Mouse (Mus musculus): ENCODE results near the gene Espl1.

Espl1 gene

DNA sequence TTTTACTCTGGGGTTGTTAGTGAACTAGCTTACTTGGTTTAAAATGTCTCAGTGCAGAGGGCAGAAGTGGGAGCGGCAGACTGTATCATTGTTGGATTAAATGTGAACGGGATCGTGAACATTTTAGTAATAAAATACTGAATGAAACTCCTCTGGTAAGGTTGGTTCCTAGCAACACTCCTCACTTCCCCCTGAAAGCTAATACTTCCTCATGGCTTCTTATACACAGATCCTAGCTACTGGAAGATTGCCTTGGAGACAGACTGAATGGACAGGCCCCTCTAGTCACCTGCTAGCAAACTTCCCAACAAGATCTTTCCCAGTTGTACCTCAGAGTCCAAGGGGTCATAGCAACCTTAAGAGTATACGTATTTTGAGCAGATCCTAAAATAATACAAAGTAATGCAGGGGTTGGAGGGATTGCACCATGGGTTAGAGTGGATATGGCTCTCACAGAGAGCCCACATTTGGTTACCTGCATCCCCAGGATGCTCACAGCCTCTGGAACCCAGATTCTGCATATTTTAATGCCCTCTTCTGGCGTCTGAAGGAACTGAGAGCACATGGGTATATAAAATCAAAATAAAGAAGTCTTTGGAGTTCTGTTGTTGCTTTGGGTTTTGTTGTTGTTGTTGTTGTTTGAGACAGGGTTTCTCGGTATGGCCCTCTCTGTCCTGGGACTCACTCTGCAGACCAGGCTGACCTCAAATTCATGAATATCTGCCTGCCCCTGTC lies 21.9 kb upstream of the Espl1 start:
- intact Hi-C loops (cut with DNase I), result loop anchor here (2.0 kb wide), 1 partner anchor 35 kb away; no protein-coding TSS in a partner anchor

DNA sequence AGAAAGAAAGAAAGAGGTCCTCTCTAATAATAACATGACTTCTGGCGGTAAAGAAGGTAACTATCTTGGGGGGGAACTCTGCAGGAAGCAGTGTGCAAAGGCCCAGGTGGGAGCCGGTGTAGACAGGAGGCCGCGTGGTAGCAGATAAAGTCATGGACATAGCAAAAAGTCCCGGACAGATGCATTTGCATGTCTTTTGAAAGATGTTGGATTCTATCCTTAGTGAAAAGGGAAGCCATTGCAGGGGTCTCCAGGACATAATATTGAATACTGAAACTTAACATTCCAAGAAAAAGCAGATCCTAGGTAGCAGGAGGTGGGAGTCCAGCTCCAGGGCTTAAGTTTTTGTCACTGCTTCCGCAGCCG lies 17.4 kb upstream of the Espl1 start:
- intact Hi-C loops (cut with DNase I), result loop anchor here (2.0 kb wide), 1 partner anchor 38 kb away; no protein-coding TSS in a partner anchor

DNA sequence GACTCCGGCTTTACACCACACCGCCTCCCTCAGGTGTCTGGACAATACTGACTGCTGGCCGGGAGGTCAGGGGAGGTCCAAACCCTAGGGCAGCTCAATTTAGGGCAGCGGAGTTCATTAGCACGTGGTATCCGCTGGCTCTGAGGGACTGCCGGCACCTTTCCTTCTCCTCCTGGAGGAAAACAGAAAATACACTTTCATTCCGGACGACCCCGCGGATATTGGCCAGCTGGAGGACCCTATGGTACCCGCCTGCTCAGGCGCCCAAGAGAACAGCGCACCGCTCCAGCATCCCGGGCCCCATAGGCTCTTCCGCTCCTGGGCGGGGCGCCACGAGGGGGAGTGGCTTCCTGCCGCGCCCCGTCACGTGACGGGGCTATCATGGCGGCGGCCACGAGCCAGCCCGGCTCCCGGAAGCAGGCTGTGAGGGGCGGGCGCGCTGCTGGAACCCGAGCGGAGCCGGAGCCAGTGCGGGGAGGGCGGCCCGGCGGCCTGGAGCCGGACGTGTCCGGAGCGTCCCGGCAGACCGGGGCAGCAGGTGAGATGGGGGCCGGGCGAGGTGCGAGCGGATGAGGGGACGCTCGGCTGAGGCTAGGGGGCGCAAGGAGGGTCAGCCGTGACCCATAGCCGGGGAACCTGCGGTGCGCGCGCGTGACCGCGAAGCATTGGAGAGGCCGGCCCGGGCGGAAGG lies 16.8 kb upstream of the Espl1 start, which contains the start of gene Mfsd5:
TSS of gene Mfsd5 (plus strand) at position 363 of the 691 bp plus-strand sequence.
- intact Hi-C loops (cut with DNase I), result loop anchor here (2.0 kb wide), 1 partner anchor 38 kb away; no protein-coding TSS in a partner anchor

DNA sequence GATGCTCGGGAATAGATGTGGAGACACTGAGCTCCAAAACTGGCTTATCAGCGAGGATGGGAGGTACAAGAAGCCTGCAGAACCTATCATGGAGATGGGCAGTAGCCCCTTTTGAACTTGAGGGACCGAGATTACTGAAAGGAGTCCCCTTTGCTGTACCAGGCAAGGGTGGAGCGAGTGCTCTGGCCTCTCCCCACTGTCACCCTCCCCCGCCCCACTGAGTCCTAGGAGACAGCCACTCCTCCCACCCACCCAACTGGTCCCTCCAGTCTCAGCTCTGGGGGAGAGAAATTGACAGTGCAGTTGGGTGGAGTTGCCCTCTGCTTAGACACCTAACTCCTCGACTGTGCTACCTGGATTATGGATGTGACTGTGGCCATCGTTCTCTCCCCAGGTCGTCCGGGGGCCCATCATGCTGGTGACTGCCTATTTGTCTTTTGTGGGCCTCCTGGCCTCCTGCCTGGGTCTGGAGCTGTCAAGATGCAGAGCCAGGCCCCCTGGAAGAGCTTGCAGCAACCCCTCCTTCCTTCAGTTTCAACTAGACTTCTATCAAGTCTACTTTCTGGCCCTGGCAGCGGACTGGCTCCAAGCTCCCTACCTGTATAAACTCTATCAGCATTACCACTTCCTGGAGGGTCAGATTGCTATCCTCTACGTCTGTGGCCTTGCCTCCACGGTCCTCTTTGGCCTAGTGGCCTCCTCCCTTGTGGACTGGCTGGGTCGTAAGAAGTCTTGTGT lies 16.1 kb upstream of the Espl1 start:
- intact Hi-C loops (cut with DNase I), result loop anchor here (2.0 kb wide), 1 partner anchor 39 kb away; no protein-coding TSS in a partner anchor

DNA sequence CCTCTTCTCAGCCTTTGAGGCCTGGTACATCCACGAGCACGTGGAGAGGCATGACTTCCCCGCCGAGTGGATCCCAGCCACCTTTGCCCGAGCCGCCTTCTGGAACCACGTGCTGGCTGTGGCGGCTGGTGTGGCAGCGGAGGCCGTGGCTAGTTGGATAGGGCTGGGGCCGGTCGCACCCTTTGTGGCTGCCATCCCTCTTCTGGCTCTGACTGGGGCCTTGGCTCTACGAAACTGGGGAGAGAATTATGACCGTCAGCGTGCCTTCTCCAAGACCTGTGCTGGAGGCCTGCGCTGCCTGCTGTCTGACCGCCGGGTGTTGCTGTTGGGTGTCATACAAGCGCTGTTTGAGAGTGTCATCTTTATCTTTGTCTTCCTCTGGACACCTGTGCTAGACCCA lies 15.4 kb upstream of the Espl1 start:
- intact Hi-C loops (cut with DNase I), result no loop called here

DNA sequence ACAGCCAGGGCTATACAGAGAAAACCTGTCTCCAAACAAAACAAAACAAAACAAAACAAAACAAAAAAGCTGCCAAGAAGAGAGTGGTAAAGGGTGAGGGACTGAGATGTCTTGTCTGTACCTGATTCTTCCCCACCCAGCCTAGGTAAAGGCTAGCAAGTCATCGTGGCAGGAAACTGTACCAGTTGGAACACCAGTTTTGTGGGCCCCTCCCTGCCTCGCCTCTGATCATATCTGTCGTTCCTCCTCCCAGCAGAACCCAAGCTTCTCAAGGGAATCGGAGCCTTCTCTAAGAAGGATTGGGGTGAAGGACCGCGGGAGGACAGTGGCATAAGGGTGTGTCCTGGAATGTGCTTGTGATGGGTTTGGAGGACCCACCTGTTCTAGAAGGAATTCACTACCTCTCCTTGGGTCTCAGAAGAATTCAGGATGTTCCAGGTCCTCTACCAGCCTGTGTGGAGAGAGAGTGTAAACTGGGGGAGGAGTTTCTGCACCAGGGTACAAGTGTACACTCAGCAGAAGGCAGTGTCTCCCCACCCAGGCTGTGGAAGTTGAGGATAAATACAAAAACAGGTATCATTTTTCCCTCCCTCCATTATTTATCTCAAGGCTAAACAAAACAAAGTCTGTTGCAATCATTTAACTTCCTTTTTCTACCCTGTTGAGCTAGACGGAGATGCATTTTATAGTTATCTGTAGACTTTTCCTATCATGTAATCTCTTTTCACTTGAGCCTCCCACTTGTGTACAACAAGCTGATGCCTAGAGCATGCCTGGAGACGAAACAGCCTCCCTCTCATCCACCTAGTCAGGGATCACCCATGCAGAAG lies 13.4 kb upstream of the Espl1 start:
- intact Hi-C loops (cut with DNase I), result no loop called here

DNA sequence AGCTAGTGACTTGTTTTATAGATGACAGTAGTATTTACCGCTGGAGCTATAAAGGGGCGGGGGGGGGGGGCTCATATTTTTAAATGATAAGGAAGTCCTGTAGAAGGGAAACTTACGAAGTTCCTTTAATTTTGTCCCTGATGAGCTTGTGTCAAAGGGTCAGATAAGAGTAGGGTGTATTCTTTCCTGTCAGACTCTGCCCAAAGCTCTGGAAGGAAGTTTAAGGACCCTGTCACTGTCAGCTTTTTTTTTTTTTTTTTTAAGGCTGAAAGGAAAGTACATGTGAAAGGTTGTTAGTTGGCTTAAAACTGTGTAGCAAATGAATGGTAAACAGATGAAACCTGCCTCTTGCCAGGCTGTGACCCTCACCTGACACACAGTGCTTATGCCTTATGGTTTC lies 12.4 kb upstream of the Espl1 start:
- intact Hi-C loops (cut with DNase I), result no loop called here

DNA sequence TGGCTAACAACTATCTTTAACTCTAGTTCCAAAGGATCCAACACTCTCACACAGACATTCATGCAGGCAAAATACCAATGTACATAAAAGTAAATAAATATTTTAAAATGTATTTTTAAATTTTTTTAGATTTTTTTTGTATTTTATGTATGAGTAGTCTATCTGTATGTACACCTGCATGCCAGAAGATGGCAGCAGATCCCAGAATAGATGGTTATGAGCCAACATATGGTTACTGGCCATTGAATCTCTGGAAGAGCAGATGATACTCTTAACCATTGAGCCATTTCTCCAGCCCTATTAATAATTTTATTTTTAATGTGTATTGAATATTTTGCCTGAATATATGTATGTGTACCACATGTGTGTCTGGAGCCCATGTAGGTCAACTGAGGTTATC lies 8.7 kb upstream of the Espl1 start:
- intact Hi-C loops (cut with DNase I), result loop anchor here (5.0 kb wide), 1 partner anchor 90 kb away; no protein-coding TSS in a partner anchor

DNA sequence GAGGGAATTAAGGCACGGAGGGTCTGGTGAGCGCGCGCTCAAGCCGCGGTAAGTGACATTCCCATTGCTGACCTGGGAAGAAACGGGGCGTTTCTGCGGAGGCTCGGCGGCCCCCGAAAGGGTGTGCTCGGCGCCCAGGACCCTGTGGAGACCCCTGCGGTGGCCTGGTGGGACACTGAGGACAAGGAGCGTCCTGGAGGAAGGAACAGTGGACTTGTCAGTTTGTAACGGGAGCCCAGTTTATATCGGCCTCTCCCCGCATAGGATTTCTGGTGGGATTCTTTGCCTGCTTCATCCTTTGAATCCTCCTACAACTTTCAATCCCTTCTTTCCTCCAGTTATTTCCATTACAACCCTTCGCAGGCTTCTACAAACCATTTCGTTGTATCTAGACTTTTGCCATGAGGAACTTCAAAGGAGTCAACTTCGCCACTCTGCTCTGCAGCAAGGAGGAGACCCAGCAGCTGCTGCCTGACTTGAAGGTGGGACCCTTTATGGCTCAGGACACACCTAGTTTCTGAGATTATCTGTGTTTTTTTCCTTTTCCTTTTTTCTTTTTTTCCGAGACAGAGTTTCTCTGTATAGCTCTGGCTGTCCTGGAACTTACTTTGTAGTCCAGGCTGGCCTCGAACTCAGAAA lies 421 bp downstream of the Espl1 start:
- intact Hi-C loops (cut with DNase I), result no loop called here

DNA sequence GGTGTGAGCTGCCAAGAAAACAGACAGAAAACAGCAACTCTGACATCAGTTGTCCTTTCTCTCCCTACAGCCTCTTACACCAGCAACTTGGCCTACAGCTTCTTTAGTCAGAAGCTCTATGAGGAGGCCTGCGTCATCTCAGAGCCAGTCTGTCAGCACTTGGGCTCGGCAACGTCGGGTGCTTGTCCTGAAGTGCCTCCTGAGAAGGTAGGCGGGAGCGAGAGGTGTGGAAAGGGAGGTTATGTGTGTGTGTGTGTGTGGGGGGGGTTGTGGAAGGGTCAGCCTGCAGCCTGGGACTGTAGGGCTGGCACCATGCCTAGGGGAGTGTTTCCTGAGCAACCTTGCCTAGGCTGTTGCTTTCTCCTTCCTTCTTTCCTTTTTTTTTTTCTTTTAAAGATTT lies 6.5 kb downstream of the Espl1 start:
- intact Hi-C loops (cut with DNase I), result no loop called here

DNA sequence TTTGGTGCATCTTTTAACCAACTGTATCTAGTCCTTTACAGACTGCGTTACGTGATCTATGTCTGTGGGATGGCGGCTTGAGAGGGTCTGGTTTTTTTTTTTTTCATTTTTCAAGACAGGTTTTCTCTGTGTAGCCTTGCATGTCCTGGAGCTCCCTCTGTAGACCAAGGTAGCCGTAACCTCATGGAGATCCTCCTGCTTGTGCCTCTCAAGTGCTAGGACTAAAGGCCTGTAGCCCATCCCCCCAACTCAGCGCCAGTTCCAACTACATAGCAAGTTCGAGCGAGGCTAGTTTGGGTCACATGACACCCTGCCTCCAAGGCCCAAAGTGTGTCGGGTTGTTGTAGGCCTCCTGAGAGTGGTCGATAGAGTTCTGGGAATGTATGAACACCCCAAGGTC lies 12.7 kb downstream of the Espl1 start:
- intact Hi-C loops (cut with DNase I), result no loop called here

DNA sequence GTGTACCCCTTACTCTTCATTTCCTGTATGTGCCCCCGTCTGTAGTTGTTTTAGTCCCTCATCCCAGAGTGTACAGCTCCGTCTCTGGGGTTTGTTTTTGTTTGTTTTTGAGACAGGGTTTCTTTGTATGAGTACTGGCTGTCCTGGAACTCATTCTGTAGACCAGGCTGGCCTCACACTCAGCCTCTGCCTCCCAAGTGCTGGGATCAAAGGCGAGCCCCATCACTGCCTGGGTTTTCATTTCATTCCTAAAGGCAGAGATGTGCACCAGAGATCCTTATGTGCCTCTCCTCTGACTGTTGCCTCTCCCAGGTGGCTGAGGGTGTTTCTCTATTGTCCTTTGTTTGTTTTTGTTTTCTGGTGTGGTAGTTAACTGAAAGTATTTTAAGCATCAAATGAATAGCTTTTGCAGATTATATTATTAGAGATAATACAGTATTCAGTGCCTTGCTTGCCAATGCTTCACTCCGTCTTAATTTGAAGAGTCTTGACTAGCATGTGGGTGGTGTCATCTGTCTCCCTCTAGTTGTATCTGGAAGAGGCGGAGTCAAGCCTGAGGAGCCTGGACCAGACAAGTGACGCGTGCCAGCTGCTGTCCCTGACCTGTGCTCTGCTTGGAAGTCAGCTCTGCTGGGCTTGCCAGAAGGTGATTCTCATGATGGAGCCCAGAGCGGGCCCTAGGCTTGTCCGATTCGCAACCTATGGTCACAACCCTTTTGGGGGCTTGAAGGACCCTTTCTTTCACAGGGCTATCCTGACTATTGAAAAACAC lies 14.2 kb downstream of the Espl1 start:
- intact Hi-C loops (cut with DNase I), result no loop called here

DNA sequence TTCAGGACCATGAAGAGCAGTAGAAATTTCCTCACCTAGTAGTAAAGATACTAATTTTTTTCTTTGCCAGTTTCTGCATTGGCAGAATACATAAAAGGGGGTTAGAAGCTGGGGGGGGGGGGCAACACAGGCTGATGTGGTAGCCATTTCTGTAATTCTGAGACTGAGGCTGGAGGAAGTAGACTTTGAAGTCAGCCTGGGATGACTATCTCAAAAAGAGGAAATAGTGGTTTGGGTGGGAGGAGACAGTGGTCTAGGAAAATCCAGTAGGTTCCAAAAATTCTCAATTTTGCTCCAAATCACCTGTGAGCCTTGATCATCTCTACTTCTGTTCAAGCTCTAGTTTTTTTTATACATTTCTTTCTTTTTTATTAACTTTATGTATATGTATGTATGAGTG lies 15.4 kb downstream of the Espl1 start:
- intact Hi-C loops (cut with DNase I), result no loop called here

DNA sequence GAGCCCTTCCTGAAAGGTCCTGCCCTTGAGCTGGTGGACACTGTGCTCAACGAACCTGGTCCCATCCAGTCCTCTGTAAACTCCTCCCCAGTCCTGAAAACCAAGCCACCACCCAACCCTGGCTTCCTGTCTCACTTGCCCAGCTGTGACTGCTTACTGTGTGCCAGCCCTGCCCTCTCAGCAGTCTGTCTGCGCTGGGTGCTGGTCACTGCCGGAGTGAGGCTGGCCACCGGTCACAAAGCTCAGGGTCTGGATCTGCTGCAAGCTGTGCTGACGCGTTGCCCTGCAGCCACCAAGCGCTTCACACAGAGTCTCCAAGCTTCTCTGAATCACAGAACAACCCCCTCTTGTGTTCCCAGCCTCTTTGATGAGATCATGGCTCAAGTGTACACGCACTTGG lies 19.2 kb downstream of the Espl1 start:
- intact Hi-C loops (cut with DNase I), result no loop called here

DNA sequence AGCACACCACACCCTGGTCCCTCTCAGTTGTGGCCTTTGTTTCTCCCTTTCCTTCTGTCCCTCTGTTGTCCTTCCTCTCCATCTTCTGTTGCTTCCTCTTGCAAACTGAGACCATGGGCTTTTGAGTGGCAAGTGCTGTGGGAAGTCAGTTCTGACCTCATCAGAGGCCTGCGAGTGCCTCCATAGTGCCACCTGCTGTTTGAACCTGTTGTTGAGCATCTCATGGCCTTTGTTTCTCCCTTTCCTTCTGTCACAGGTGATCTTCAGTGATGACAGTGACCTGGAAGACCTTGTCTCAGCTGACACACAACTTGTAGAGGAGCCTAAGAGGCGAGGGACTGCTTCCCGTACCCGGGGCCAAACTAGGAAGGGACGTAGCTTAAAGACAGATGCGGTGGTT lies 20.2 kb downstream of the Espl1 start:
- intact Hi-C loops (cut with DNase I), result loop anchor here (1.0 to 2.0 kb wide), 2 partner anchors 27 to 77 kb away; no protein-coding TSS in a partner anchor

DNA sequence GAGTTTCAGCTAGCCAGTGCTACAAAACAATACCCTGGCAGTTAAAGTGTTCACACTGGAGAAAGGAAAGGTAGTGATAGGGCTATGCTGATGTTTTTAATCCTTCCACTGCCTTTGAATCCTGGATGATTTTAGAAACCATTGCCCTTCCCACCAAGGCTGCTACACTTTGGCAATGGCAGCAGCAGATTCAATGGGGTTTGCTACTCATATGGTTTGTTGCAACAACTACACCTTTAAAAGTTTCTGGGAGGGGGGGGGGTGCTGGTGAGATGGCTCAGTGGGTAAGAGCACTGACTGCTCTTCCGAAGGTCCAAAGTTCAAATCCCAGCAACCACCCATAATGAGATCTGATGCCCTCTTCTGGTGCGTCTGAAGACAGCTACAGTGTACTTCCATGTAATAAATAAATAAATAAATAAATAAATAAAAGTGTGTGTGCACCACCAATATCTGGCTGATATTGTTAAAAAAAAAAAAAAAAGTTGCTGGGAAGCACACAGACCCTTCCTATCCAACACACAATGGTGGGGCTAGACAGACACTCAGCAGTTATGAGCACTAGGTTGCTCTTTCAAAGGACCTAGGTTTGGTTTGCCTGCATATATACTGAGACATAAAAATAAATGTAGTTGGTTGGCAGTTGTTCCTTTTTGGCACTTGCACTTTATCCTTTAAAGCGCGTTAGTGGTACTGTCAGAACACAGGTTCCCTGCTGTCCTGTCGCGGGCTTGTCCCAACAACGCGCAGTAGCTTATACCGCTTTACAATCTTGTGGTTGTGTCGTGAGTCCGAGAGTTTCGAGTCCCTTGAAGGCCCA lies 28.8 kb downstream of the Espl1 start:
- intact Hi-C loops (cut with DNase I), result no loop called here

DNA sequence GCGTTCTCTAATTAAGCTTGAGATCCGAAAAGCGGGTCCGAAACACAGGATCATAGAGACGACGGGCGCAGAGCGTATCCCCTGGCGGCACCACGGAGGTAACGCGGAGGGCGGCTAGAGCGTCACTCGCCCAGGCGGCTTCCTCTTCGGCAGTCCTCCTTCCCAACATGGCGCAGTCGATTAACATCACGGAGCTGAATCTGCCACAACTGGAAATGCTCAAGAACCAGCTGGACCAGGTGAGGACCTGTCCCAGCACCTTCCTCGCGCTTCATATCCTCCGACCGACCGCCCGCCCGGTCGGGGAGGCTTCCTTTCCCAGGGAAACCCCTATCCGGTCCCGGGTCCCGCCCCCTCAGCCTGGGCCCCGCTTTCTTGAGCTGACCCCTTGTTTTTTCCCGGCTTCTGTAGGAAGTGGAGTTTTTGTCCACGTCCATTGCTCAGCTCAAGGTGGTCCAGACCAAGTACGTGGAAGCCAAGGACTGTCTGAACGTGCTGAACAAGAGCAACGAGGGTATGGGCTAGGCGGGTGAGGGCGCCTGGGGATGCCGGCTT lies 30.0 kb downstream of the Espl1 start, which contains the start of gene Pfdn5:
TSS of gene Pfdn5 (plus strand) at position 95 of the 555 bp plus-strand sequence.
- intact Hi-C loops (cut with DNase I), result no loop called here

DNA sequence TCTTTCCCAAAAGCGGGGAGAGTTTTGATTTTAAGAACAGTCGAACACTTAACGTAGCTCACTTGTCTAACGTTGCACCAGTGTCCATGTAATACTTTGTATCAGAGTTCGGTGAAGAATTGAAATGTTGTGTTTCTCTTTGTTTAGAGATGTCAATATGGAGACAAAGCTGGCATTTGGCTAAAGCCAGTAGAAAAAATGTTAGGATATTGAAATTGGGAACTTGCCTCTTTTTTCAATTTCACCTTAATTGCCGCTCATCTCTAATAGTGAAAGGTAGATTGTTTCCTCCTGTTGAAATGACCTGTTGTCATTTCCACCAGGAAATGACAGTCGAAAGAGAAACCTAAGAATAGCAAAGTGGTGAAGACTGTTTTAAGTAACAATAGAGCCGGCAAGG lies 30.8 kb downstream of the Espl1 start:
- intact Hi-C loops (cut with DNase I), result no loop called here

Data from adrenal gland (tissue).